Mouse (Mus musculus): Measurements from ENCODE around the gene Ccdc182. TPM values are rescaled to one million over a fixed set of nuclear protein-coding genes. Genes with fewer than 3 reads are reported as not detected.

Ccdc182 gene
- total RNA-seq, 4 experiments from 2014 or later: 0.40 TPM; not detected in 3

GRCm38 (mm10) chr11:88281428-88282119, 12.3 kb upstream of the Ccdc182 start:
- DNase-seq: no peak

GRCm38 (mm10) chr11:88282516-88282915, 11.3 kb upstream of the Ccdc182 start:
- no peak for DNase-seq

GRCm38 (mm10) chr11:88286019-88286418, 7.8 kb upstream of the Ccdc182 start:
- DNase-seq: peak; percentile 14

- no peak for DNase-seq
Observed at GRCm38 (mm10) chr11:88288400-88288799, 5.5 kb upstream of the Ccdc182 start.

- DNase-seq: no peak
Observed at GRCm38 (mm10) chr11:88288805-88289340, 5.0 kb upstream of the Ccdc182 start.

- no peak for DNase-seq
Observed at GRCm38 (mm10) chr11:88291245-88291644, 2.6 kb upstream of the Ccdc182 start.

- DNase-seq: no peak
Observed at GRCm38 (mm10) chr11:88291688-88292087, 2.2 kb upstream of the Ccdc182 start.

- DNase-seq: no peak
Observed at GRCm38 (mm10) chr11:88294394-88294710, 494 bp downstream of the Ccdc182 start.

- no peak for DNase-seq
Observed at GRCm38 (mm10) chr11:88295298-88295697, 1.4 kb downstream of the Ccdc182 start.

- no peak for DNase-seq
Observed at GRCm38 (mm10) chr11:88297526-88297925, 3.7 kb downstream of the Ccdc182 start.

- no peak for DNase-seq
Observed at GRCm38 (mm10) chr11:88299345-88299744, 5.5 kb downstream of the Ccdc182 start.

- no peak for DNase-seq
Observed at GRCm38 (mm10) chr11:88301619-88302018, 7.8 kb downstream of the Ccdc182 start.

GRCm38 (mm10) chr11:88305759-88306158, 11.9 kb downstream of the Ccdc182 start:
- no peak for DNase-seq

GRCm38 (mm10) chr11:88307616-88308543, 14.0 kb downstream of the Ccdc182 start:
- no peak for DNase-seq

GRCm38 (mm10) chr11:88309059-88309700, 15.3 kb downstream of the Ccdc182 start:
- no peak for DNase-seq

GRCm38 (mm10) chr11:88310773-88311172, 16.9 kb downstream of the Ccdc182 start:
- no peak for DNase-seq

GRCm38 (mm10) chr11:88311606-88312005, 17.7 kb downstream of the Ccdc182 start:
- DNase-seq: no peak

GRCm38 (mm10) chr11:88313512-88313911, 19.7 kb downstream of the Ccdc182 start:
- no peak for DNase-seq

GRCm38 (mm10) chr11:88314471-88314870, 20.6 kb downstream of the Ccdc182 start:
- DNase-seq: no peak

- no peak for DNase-seq
Observed at GRCm38 (mm10) chr11:88315393-88315792, 21.5 kb downstream of the Ccdc182 start.

- no peak for DNase-seq
Observed at GRCm38 (mm10) chr11:88318850-88319249, 25.0 kb downstream of the Ccdc182 start.

- no peak for DNase-seq
Observed at GRCm38 (mm10) chr11:88327016-88327415, 33.2 kb downstream of the Ccdc182 start.

Data from adrenal gland, adult 8-10 months (tissue).